Mouse (Mus musculus) bone marrow, adult 2 months (tissue): ENCODE data around the gene Gm12830.

Experiments used
- CTCF ChIP-seq: fragments of 200-500 bp; IDR thresholded peaks from 2 replicates; pipeline ENCODE4 v1.5.1; 2011; ENCODE audit warnings: low read length, control low read depth; ENCODE audit not compliant: control insufficient read depth, insufficient read depth
- POLR2A ChIP-seq: fragments of 200-500 bp; IDR thresholded peaks from 2 replicates; pipeline ENCODE4 v1.6.1; 2011; ENCODE audit warnings: low read depth, mild to moderate bottlenecking, control low read depth, low read length, borderline replicate concordance; ENCODE audit not compliant: control insufficient read depth

DNA sequence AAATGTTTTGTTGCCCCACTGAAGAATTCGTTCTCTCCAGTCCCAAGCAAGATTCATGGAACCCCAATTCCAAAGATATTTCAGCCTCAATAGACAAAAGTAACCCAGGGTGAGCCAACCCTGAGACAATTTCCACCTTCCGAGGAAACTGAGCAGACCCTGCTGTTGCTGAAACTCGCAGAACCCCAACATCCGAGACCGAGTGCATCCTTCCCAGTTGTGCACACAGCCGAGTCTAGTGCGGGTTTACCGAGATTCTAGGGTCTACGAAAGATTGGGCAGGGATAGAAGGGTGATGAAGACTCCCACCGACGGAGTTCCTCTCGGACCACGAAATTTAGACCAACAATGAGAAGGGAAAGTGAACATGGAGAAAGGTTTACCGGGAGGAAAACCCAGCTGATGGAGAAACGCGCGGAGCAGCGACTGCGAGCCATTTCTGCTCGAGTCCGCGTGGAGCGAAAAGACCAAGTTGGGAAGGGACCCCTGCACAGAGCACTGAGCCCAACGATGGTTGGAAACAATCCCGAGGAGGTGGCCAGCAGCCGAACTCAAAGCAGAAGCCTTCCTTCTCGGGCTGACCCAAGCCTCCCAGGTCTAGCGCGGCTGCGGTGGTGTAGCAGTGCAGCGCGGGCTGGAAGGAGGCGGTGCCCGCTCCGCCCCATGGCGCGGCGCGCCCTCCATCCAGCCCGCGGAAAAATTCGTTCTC lies 80.3 kb downstream of the Gm12830 start:
- TF ChIP-seq CTCF = no peak
- TF ChIP-seq POLR2A = no peak
